Mouse (Mus musculus) midbrain, embryonic 15.5 days (tissue): ENCODE measurements around the gene Washc1. TPM values are rescaled to one million over a fixed set of nuclear protein-coding genes. Genes with fewer than 3 reads are reported as not detected.
"Not testable (repeated sequence)": the region's sequence is repeated elsewhere in the genome, so short reads cannot be mapped to it uniquely, and the experiment has no call there.

ENCODE experiments used
- ATAC-seq: fragments of 200-750 bp; cut with Nextera tagmentation; replicated peaks from 2 replicates; pipeline ENCODE4 v1.8.0; 2017; ENCODE audit warnings: moderate TSS enrichment
- H3K27ac ChIP-seq: fragments of 300-500 bp; sonication (generic); 2 replicates; pipeline ENCODE4 v1.5.1; 2015; ENCODE audit warnings: mild to moderate bottlenecking, inconsistent platforms
- H3K27me3 ChIP-seq: fragments of 300-500 bp; sonication (generic); replicated peaks from 2 replicates; pipeline ENCODE4 v1.6.1; 2015; ENCODE audit warnings: inconsistent platforms
- H3K36me3 ChIP-seq: fragments of 300-500 bp; sonication (generic); replicated peaks from 2 replicates; pipeline ENCODE4 v1.6.1; 2015; ENCODE audit warnings: inconsistent platforms
- H3K4me1 ChIP-seq: fragments of 300-500 bp; sonication (generic); 2 replicates; pipeline ENCODE4 v1.6.1; 2015; ENCODE audit warnings: inconsistent platforms
- H3K4me2 ChIP-seq: fragments of 300-500 bp; sonication (generic); 2 replicates; pipeline ENCODE4 v1.6.1; 2015; ENCODE audit warnings: inconsistent platforms, mild to moderate bottlenecking, moderate library complexity
- H3K4me3 ChIP-seq: fragments of 300-500 bp; sonication (generic); 2 replicates; pipeline ENCODE4 v1.5.1; 2015; ENCODE audit warnings: mild to moderate bottlenecking, inconsistent platforms
- H3K9ac ChIP-seq: fragments of 300-500 bp; sonication (generic); 2 replicates; pipeline ENCODE4 v1.6.1; 2015; ENCODE audit warnings: mild to moderate bottlenecking, inconsistent platforms
- H3K9me3 ChIP-seq: fragments of 300-500 bp; sonication (generic); 2 replicates; pipeline ENCODE4 v1.6.1; 2016; ENCODE audit warnings: inconsistent platforms
- WGBS: fragments of 180-500 bp; shearing (Covaris S2); methylation state at CpG from one replicate; pipeline ENCODE4 v1.1.7; 2015; ENCODE audit warnings: mixed read lengths; 5-methylcytosine and 5-hydroxymethylcytosine counted together
- polyA plus RNA-seq: library from polyadenylated mRNA; unstranded; fragments of >200 nt; fragmentation: Nextera tagmentation; extraction: Ambion mirVana; gene quantifications from 2 replicates; pipeline ENCODE4 v1.2.1, GENCODE M21; 2015

Gene Washc1
- 44.9 and 46.3 TPM in 2 replicates for polyA plus RNA-seq

GRCm38 (mm10) chr17:66111402-66111959 lies at the start of gene Washc1:
Gene Washc1, plus strand, starts transcription at chr17:66111545.
- Histone ChIP-seq H3K27ac (peak within 1 kb of the TSS; percentile 81), H3K9me3 (no peaks in the 10 kb centered on the region), H3K4me1 (peaks cover 16% of the 10 kb centered on the region), H3K9ac (peak within 1 kb of the TSS; percentile 87), H3K4me2 (peak within 1 kb of the TSS; percentile 62), H3K27me3 (no peaks in the 10 kb centered on the region), H3K36me3 (peaks cover 8% of the 10 kb centered on the region), H3K4me3 (peak within 1 kb of the TSS; percentile 98)
- WGBS = under 1% methylated on average over 41 of the region's 41 CpGs
- ATAC-seq = peak; percentile 97

- no peak overlapping the region for H3K9ac ChIP-seq
- no peak for ATAC-seq
- H3K27ac ChIP-seq = no peak overlapping the region
- no peaks in the 10 kb centered on the region for H3K27me3 ChIP-seq
- H3K4me1 ChIP-seq = peaks cover 6% of the 10 kb centered on the region; the same call in 1 of the 2 replicates
- no peak overlapping the region for H3K4me2 ChIP-seq
- no peaks in the 10 kb centered on the region for H3K36me3 ChIP-seq
- H3K9me3 ChIP-seq = no peaks in the 10 kb centered on the region
- no peak overlapping the region for H3K4me3 ChIP-seq
- WGBS = 85% methylated on average over 4 of the region's 4 CpGs
Observed at GRCm38 (mm10) chr17:66065115-66065514, 46.2 kb upstream of the Washc1 start.

- H3K27me3 ChIP-seq, H3K36me3 ChIP-seq, ATAC-seq, H3K4me2 ChIP-seq, H3K9me3 ChIP-seq, H3K4me3 ChIP-seq, H3K27ac ChIP-seq, H3K4me1 ChIP-seq, H3K9ac ChIP-seq: not testable (repeated sequence)
- WGBS = 89% methylated on average over 2 of the region's 2 CpGs
Observed at GRCm38 (mm10) chr17:66069036-66069435, 42.3 kb upstream of the Washc1 start.

- Histone ChIP-seq H3K9me3 (no peaks in the 10 kb centered on the region), H3K27ac (no peak overlapping the region), H3K4me2 (no peak overlapping the region), H3K36me3 (no peaks in the 10 kb centered on the region), H3K4me1 (peaks cover 38% of the 10 kb centered on the region), H3K9ac (no peak overlapping the region), H3K27me3 (no peaks in the 10 kb centered on the region), H3K4me3 (no peak overlapping the region)
- 82% methylated on average over 7 of the region's 7 CpGs for WGBS
- ATAC-seq = no peak
Observed at GRCm38 (mm10) chr17:66073971-66074370, 37.4 kb upstream of the Washc1 start.

- 2% methylated on average over 12 of the region's 12 CpGs for WGBS
- 0 out of 2 replicates have a peak, but pooled peaks cover 9% of the 10 kb centered on the region for H3K36me3 ChIP-seq
- peak overlapping the region; percentile 88 for H3K9ac ChIP-seq
- peak overlapping the region; percentile 97 for H3K27ac ChIP-seq
- H3K4me2 ChIP-seq = peak overlapping the region; percentile 84
- peak overlapping the region; percentile 94 for H3K4me3 ChIP-seq
- ATAC-seq = 0 out of 2 replicates have a peak, but pooled peaks have one; percentile 1
- H3K9me3 ChIP-seq = no peaks in the 10 kb centered on the region
- peaks cover 38% of the 10 kb centered on the region for H3K4me1 ChIP-seq
- no peaks in the 10 kb centered on the region for H3K27me3 ChIP-seq
Observed at GRCm38 (mm10) chr17:66075827-66076173, 35.5 kb upstream of the Washc1 start.

GRCm38 (mm10) chr17:66076174-66076927 lies 35.0 kb upstream of the Washc1 start:
- under 1% methylated on average over 66 of the region's 95 CpGs for WGBS
- ATAC-seq = peak; percentile 85
- H3K4me1 ChIP-seq = peaks cover 38% of the 10 kb centered on the region

GRCm38 (mm10) chr17:66076934-66077333 lies 34.4 kb upstream of the Washc1 start, which contains the start of gene Ankrd12:
Gene Ankrd12, minus strand, starts transcription at chr17:66077089.
- Histone ChIP-seq H3K9me3 (no peaks in the 10 kb centered on the region), H3K9ac (peak within 1 kb of the TSS; percentile 88), H3K4me3 (peak within 1 kb of the TSS; percentile 94), H3K4me1 (peaks cover 38% of the 10 kb centered on the region), H3K36me3 (0 out of 2 replicates have a peak, but pooled peaks cover 16% of the 10 kb centered on the region), H3K27ac (peak within 1 kb of the TSS; percentile 97), H3K4me2 (peak within 1 kb of the TSS; percentile 84), H3K27me3 (no peaks in the 10 kb centered on the region)
- peak; percentile 98 for ATAC-seq
- 5% methylated on average over 53 of the region's 53 CpGs for WGBS

More at GRCm38 (mm10) chr17:66076174-66076927, 35.0 kb upstream of the Washc1 start:
- peak overlapping the region; percentile 94 for H3K4me3 ChIP-seq
- peak overlapping the region; percentile 88 for H3K9ac ChIP-seq
- H3K9me3 ChIP-seq = no peaks in the 10 kb centered on the region
- H3K36me3 ChIP-seq = 0 out of 2 replicates have a peak, but pooled peaks cover 14% of the 10 kb centered on the region
- H3K27ac ChIP-seq = peak overlapping the region; percentile 97
- no peaks in the 10 kb centered on the region for H3K27me3 ChIP-seq
- H3K4me2 ChIP-seq = peak overlapping the region; percentile 84

GRCm38 (mm10) chr17:66077437-66077850 lies 33.9 kb upstream of the Washc1 start:
- Histone ChIP-seq H3K27me3 (no peaks in the 10 kb centered on the region), H3K4me1 (peaks cover 38% of the 10 kb centered on the region), H3K9ac (peak overlapping the region; percentile 78), H3K4me3 (peak overlapping the region; percentile 94), H3K27ac (peak overlapping the region; percentile 97), H3K36me3 (0 out of 2 replicates have a peak, but pooled peaks cover 16% of the 10 kb centered on the region), H3K4me2 (peak overlapping the region; percentile 84), H3K9me3 (no peaks in the 10 kb centered on the region)
- WGBS = under 1% methylated on average over 23 of the region's 23 CpGs
- ATAC-seq = peak; percentile 81

GRCm38 (mm10) chr17:66084486-66084885 lies 26.9 kb upstream of the Washc1 start:
- Histone ChIP-seq H3K9me3 (no peaks in the 10 kb centered on the region), H3K4me3 (no peak overlapping the region), H3K4me1 (no peaks in the 10 kb centered on the region), H3K9ac (no peak overlapping the region), H3K27me3 (no peaks in the 10 kb centered on the region), H3K27ac (no peak overlapping the region), H3K4me2 (no peak overlapping the region), H3K36me3 (peaks cover 24% of the 10 kb centered on the region; the same call in 1 of the 2 replicates)
- WGBS = 70% methylated on average over 1 of the region's 1 CpGs
- ATAC-seq = no peak

- Histone ChIP-seq H3K27me3 (no peaks in the 10 kb centered on the region), H3K4me3 (no peak overlapping the region), H3K27ac (no peak overlapping the region), H3K9me3 (no peaks in the 10 kb centered on the region), H3K9ac (no peak overlapping the region), H3K4me1 (no peaks in the 10 kb centered on the region), H3K36me3 (peaks cover 21% of the 10 kb centered on the region; the same call in 1 of the 2 replicates), H3K4me2 (no peak overlapping the region)
- ATAC-seq = no peak
- 100% methylated on average over 1 of the region's 1 CpGs for WGBS
Observed at GRCm38 (mm10) chr17:66085038-66085437, 26.3 kb upstream of the Washc1 start.

GRCm38 (mm10) chr17:66090251-66090650 lies 21.1 kb upstream of the Washc1 start:
- no peak for ATAC-seq

GRCm38 (mm10) chr17:66091392-66091791 lies 20.0 kb upstream of the Washc1 start:
- no peak overlapping the region for H3K9ac ChIP-seq
- 92% methylated on average over 2 of the region's 2 CpGs for WGBS

More at GRCm38 (mm10) chr17:66090251-66090650, 21.1 kb upstream of the Washc1 start:
- peaks cover 9% of the 10 kb centered on the region; the same call in 1 of the 2 replicates for H3K36me3 ChIP-seq
- H3K4me1 ChIP-seq = 0 out of 2 replicates have a peak, but pooled peaks cover 3% of the 10 kb centered on the region
- H3K9ac ChIP-seq = no peak overlapping the region
- no peak overlapping the region for H3K4me3 ChIP-seq
- no peak overlapping the region for H3K4me2 ChIP-seq
- no peaks in the 10 kb centered on the region for H3K27me3 ChIP-seq
- no peak overlapping the region for H3K27ac ChIP-seq
- no peaks in the 10 kb centered on the region for H3K9me3 ChIP-seq

More at GRCm38 (mm10) chr17:66091392-66091791, 20.0 kb upstream of the Washc1 start:
- H3K4me3 ChIP-seq = no peak overlapping the region
- H3K27ac ChIP-seq = no peak overlapping the region
- H3K4me2 ChIP-seq = no peak overlapping the region
- no peak for ATAC-seq
- H3K27me3 ChIP-seq = no peaks in the 10 kb centered on the region
- H3K9me3 ChIP-seq = no peaks in the 10 kb centered on the region
- H3K4me1 ChIP-seq = 0 out of 2 replicates have a peak, but pooled peaks cover 3% of the 10 kb centered on the region
- H3K36me3 ChIP-seq = peaks cover 3% of the 10 kb centered on the region; the same call in 1 of the 2 replicates
